Mouse (Mus musculus): ENCODE measurements around the gene Adamtsl4.

GRCm38 (mm10) chr3:95657711-95658110 lies 30.0 kb downstream of the Adamtsl4 start:
- no peak for TF ChIP-seq CTCF (IDR thresholded peaks at IDR 0.05; ENCODE audit: insufficient read depth, low read length)
- no peak for TF ChIP-seq POLR2A (IDR thresholded peaks at IDR 0.05; ENCODE audit: borderline replicate concordance, extremely low read depth, low read depth, low read length)
